Comparison of ENCODE assay signal across 13 mouse cellular contexts in genomic region chr2:69134937-69135336, GRCm38 (mm10). TPM values are rescaled to one million over a fixed set of nuclear protein-coding genes. Genes with fewer than 3 reads are reported as not detected.
DNase-seq lines count a peak whose midpoint lies in the region; ATAC-seq and TF ChIP-seq lines count a peak whose summit lies in the region.
"Had no signal": no experiment of that assay in that cellular context is flagged by ENCODE, and none has a peak within 500 bp of the region (broad histone marks: within the 10 kb centered on the region; RNA-seq: fewer than 3 reads in every experiment).

No protein-coding gene starts in this region.

- DNase-seq in kidney, postnatal 0 days (ENCODE audit: low spot score), result no peak
- no peak for DNase-seq in kidney, postnatal 14 days
- DNase-seq in limb, embryonic 10.5 days (ENCODE audit: low spot score), result no peak
- DNase-seq in gastrocnemius, adult 2 months, result no peak
- no peak for DNase-seq in left cerebral cortex, adult 9 months (ENCODE audit: low spot score in 2 of 2)
- no peak for DNase-seq in testis, postnatal 14 days (ENCODE audit: low spot score)
- DNase-seq: cerebellum, adult 9-11 months; retina, postnatal 1 day had no signal

- no peaks in the 10 kb centered on the region for H3K9me3 ChIP-seq in kidney, postnatal 0 days (replicated peaks; ENCODE audit: low read length)
- no peaks in the 10 kb centered on the region for H3K9me3 ChIP-seq in limb, embryonic 10.5 days (replicated peaks)
- H3K9me3 ChIP-seq: neural tube, embryonic 13.5 days had no signal

- no peaks in the 10 kb centered on the region for H3K36me3 ChIP-seq in kidney, postnatal 0 days (ENCODE audit: insufficient read depth, low read length)
- no peaks in the 10 kb centered on the region for H3K36me3 ChIP-seq in limb, embryonic 10.5 days
- H3K36me3 ChIP-seq: neural tube, embryonic 13.5 days had no signal

- peaks cover 7% of the 10 kb centered on the region; the same call in 1 of the 2 replicates for H3K4me1 ChIP-seq in kidney, postnatal 0 days (replicated peaks; ENCODE audit: insufficient read depth, low read length)
- H3K4me1 ChIP-seq in limb, embryonic 10.5 days, result peaks cover 27% of the 10 kb centered on the region

- H3K4me2 ChIP-seq in kidney, postnatal 0 days (ENCODE audit: low read length), result no peak overlapping the region
- H3K4me2 ChIP-seq: neural tube, embryonic 13.5 days had no signal

- no peak for ATAC-seq in kidney, postnatal 0 days (replicated peaks; ENCODE audit: low FRiP score, low read depth)
- ATAC-seq in granulocyte monocyte progenitor cell, adult 5-6 weeks (replicated peaks; ENCODE audit: poor library complexity, severe bottlenecking), result peak; percentile 60
- peak; percentile 64 for ATAC-seq in megakaryocyte progenitor cell, adult 5-6 weeks (replicated peaks; ENCODE audit: poor library complexity)
- ATAC-seq: hindbrain, postnatal 0 days had no signal

- WGBS in kidney, postnatal 0 days, result 46% methylated on average over 9 of the region's 9 CpGs
- 62% methylated on average over 9 of the region's 9 CpGs for WGBS in limb, embryonic 10.5 days

- H3K27ac ChIP-seq in kidney, postnatal 0 days, result peak overlapping the region; percentile 11
- peak overlapping the region; percentile 46; the same call in 1 of the 2 replicates for H3K27ac ChIP-seq in limb, embryonic 10.5 days
- H3K27ac ChIP-seq in gastrocnemius, adult 2 months, result no peak overlapping the region
- H3K27ac ChIP-seq: hindbrain, postnatal 0 days; neural tube, embryonic 13.5 days had no signal

- intact Hi-C loops in gastrocnemius, adult 2 months (cut with DNase I), result no loop called here

- no peak overlapping the region for H3K4me3 ChIP-seq in kidney, postnatal 0 days (replicated peaks; ENCODE audit: low read depth, low read length)
- H3K4me3 ChIP-seq in limb, embryonic 10.5 days, result no peak overlapping the region
- H3K4me3 ChIP-seq in gastrocnemius, adult 2 months, result no peak overlapping the region
- H3K4me3 ChIP-seq: neural tube, embryonic 13.5 days had no signal

- no peak for TF ChIP-seq CTCF in kidney, postnatal 0 days (IDR thresholded peaks at IDR 0.05; ENCODE audit: low read depth)
- no peak for TF ChIP-seq CTCF in gastrocnemius, adult 2 months (IDR thresholded peaks at IDR 0.05)

- no peak overlapping the region for H3K9ac ChIP-seq in kidney, postnatal 0 days (ENCODE audit: low read depth, low read length)
- H3K9ac ChIP-seq: neural tube, embryonic 13.5 days had no signal

- H3K27me3 ChIP-seq in kidney, postnatal 0 days (ENCODE audit: insufficient read depth, low read length), result no peaks in the 10 kb centered on the region
- no peaks in the 10 kb centered on the region for H3K27me3 ChIP-seq in limb, embryonic 10.5 days (ENCODE audit: low read depth, poor library complexity, severe bottlenecking)
- H3K27me3 ChIP-seq: neural tube, embryonic 13.5 days had no signal

RNA-seq across cellular contexts. Expression of gene Nostrin, which starts 0.7 kb away (rescaled TPM):
- 9.8 and 10.3 TPM in 2 replicates for polyA plus RNA-seq in kidney, postnatal 0 days (2015; fragmentation: Nextera tagmentation; extraction: Ambion mirVana)
- 2.1 and 9.0 TPM in 2 replicates for total RNA-seq in granulocyte monocyte progenitor cell, adult 5-6 weeks (2014; fragmentation: Nextera tagmentation)
- total RNA-seq in granulocyte monocyte progenitor cell, adult 5-6 weeks (2017), result 9.3 and 12.2 TPM in 2 replicates
- polyA plus RNA-seq in limb, embryonic 10.5 days (2016; fragmentation: Nextera tagmentation; extraction: Ambion mirVana), result 0.98 and 1.4 TPM in 2 replicates
- total RNA-seq in megakaryocyte progenitor cell, adult 5-6 weeks (2015), result 4.4 and 5.4 TPM in 2 replicates
- 6.6 and 8.5 TPM in 2 replicates for total RNA-seq in megakaryocyte progenitor cell, adult 5-6 weeks (2017)
- 1 to 10 TPM; 1.2 to 2.1 TPM for total RNA-seq in gastrocnemius, adult 2 months (2021)
- total RNA-seq: MEL had no signal
